8 mouse cellular contexts compared by ENCODE assay signal in genomic region chr14:61683791-61684411, GRCm38 (mm10).
DNase-seq lines count a peak whose midpoint lies in the region; ATAC-seq lines count a peak whose summit lies in the region.

No protein-coding gene starts in this region.

- peaks cover 29% of the 10 kb centered on the region for H3K27me3 ChIP-seq in kidney, embryonic 14.5 days (ENCODE audit: control insufficient read depth, insufficient read depth, low read length)

- intact Hi-C loops in left cerebral cortex, postnatal 4 days (cut with DNase I) = loop anchor here (5.0 to 10.0 kb wide), 2 partner anchors 37 to 361 kb away; no protein-coding TSS in a partner anchor
- intact Hi-C loops in gastrocnemius, postnatal 36 days (cut with DNase I) = loop anchor here (2.0 to 10.0 kb wide), 2 partner anchors 109 to 361 kb away; no protein-coding TSS in a partner anchor

- WGBS in kidney, embryonic 14.5 days = 7% methylated on average over 19 of the region's 19 CpGs

- no peak for ATAC-seq in kidney, embryonic 14.5 days (ENCODE audit: low FRiP score, low TSS enrichment)

- peak overlapping the region; percentile 32 for H3K4me2 ChIP-seq in kidney, embryonic 14.5 days (replicated peaks; ENCODE audit: low read depth, low read length)

- no peak overlapping the region for H3K9ac ChIP-seq in kidney, embryonic 14.5 days (ENCODE audit: low read depth, low read length)

- no peak overlapping the region for H3K27ac ChIP-seq in kidney, embryonic 14.5 days (ENCODE audit: low read depth, low read length)

- peak overlapping the region; percentile 14; the same call in 1 of the 2 replicates for H3K4me3 ChIP-seq in kidney, embryonic 14.5 days (ENCODE audit: low read length)

- DNase-seq in left cerebral cortex, adult 18-20 months (ENCODE audit: low spot score in 2 of 2) = peak; percentile 33
- DNase-seq in left cerebral cortex, postnatal 4 days = no peak
- peak; percentile 23 for DNase-seq in adrenal gland, postnatal 25 days
- DNase-seq in gastrocnemius, postnatal 36 days = peak; percentile 30 to 31
- DNase-seq in lung, postnatal 36 days = peak; percentile 62
- DNase-seq in thymus, adult 18-20 months = peak; percentile 25 to 61
- no peak for DNase-seq in ovary, postnatal 14 days (ENCODE audit: low spot score)

- H3K4me1 ChIP-seq in kidney, embryonic 14.5 days (ENCODE audit: control insufficient read depth, insufficient read depth, low read length) = peaks cover 28% of the 10 kb centered on the region

- H3K9me3 ChIP-seq in kidney, embryonic 14.5 days (ENCODE audit: control insufficient read depth, low read length) = no peaks in the 10 kb centered on the region

- no peaks in the 10 kb centered on the region for H3K36me3 ChIP-seq in kidney, embryonic 14.5 days (ENCODE audit: control insufficient read depth, insufficient read depth, low read length)

Comparison
In these comparisons a context has a peak if more than half of its experiments do, and no peak if none do; other contexts are left out.
1. DNase-seq: peak in left cerebral cortex, adult 18-20 months (2 of 2), adrenal gland, postnatal 25 days (single experiment), gastrocnemius, postnatal 36 days (2 of 2), lung, postnatal 36 days (single experiment) and thymus, adult 18-20 months (2 of 2); none in left cerebral cortex, postnatal 4 days (single experiment) and ovary, postnatal 14 days (single experiment).